Mouse (Mus musculus): ENCODE measurements around the gene Ptn. TPM values are rescaled to one million over a fixed set of nuclear protein-coding genes. Genes with fewer than 3 reads are reported as not detected.

Ptn gene
- polyA plus RNA-seq, 1 experiment from 2014 or later = 354 TPM

DNA sequence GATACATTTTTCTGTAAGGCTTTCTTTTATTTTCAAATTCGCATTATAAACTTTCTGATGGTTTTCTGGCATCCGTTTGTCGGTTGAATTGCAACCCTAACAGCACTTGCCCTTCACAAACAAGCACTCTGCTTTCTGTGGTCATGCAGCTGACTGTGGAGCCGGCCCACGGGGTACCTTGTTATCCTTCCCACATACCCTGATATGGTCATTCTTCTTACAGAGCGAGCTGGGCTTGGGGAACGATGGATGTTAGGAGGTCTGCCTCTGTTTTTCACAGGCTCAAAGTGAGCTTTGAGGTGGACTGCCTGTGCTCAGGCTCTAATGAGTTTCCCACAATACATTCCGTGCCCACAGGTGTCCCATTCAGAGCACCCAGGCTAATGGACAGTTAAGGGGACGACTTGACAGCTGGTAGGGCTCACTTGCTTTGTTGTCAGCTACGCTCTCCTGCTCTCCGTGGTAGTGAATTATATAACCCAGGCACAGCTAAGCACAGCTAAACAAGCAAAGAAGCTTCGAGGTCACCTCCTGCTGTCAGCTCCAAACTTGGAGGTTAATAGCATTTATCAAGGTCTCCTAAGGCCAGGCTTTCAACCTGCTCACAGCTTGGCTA, 21.3 kb downstream of the Ptn start:
- no peaks in the 10 kb centered on the region for H3K36me3 ChIP-seq
- WGBS = 42% methylated on average over 12 of the region's 12 CpGs
- peaks cover 23% of the 10 kb centered on the region for H3K4me1 ChIP-seq (replicated peaks)
- no peaks in the 10 kb centered on the region for H3K27me3 ChIP-seq
- no peak overlapping the region for H3K27ac ChIP-seq
- no peak for ATAC-seq (replicated peaks; ENCODE audit: insufficient number of reproducible peaks, insufficient read depth, low FRiP score, low read depth)
- H3K9ac ChIP-seq = no peak overlapping the region
- H3K9me3 ChIP-seq (replicated peaks) = no peaks in the 10 kb centered on the region
- H3K4me3 ChIP-seq = no peak overlapping the region
- H3K4me2 ChIP-seq = 0 out of 2 replicates have a peak overlapping the region, but pooled peaks have one; percentile 4

GRCm38 (mm10) chr6:36784682-36785208, 25.3 kb downstream of the Ptn start:
- H3K27me3 ChIP-seq = no peaks in the 10 kb centered on the region
- no peak overlapping the region for H3K4me3 ChIP-seq
- WGBS = 46% methylated on average over 3 of the region's 3 CpGs
- H3K36me3 ChIP-seq = no peaks in the 10 kb centered on the region
- no peak overlapping the region for H3K4me2 ChIP-seq
- H3K9me3 ChIP-seq (replicated peaks) = no peaks in the 10 kb centered on the region
- ATAC-seq (replicated peaks; ENCODE audit: insufficient number of reproducible peaks, insufficient read depth, low FRiP score, low read depth) = no peak
- no peak overlapping the region for H3K9ac ChIP-seq
- peaks cover 37% of the 10 kb centered on the region for H3K4me1 ChIP-seq (replicated peaks)
- H3K27ac ChIP-seq = no peak overlapping the region

GRCm38 (mm10) chr6:36782481-36782880, 27.5 kb downstream of the Ptn start:
- WGBS = 48% methylated on average over 4 of the region's 4 CpGs
- Histone ChIP-seq H3K27ac (no peak overlapping the region), H3K4me3 (no peak overlapping the region), H3K9ac (no peak overlapping the region), H3K27me3 (no peaks in the 10 kb centered on the region), H3K36me3 (no peaks in the 10 kb centered on the region), H3K4me2 (no peak overlapping the region), H3K4me1 (replicated peaks) (peaks cover 35% of the 10 kb centered on the region), H3K9me3 (replicated peaks) (no peaks in the 10 kb centered on the region)
- no peak for ATAC-seq (replicated peaks; ENCODE audit: insufficient number of reproducible peaks, insufficient read depth, low FRiP score, low read depth)

- H3K27ac ChIP-seq = peak overlapping the region; percentile 29
- peaks cover 27% of the 10 kb centered on the region for H3K4me1 ChIP-seq (replicated peaks)
- no peak overlapping the region for H3K4me3 ChIP-seq
- H3K4me2 ChIP-seq = no peak overlapping the region
- 56% methylated on average over 7 of the region's 7 CpGs for WGBS
- no peaks in the 10 kb centered on the region for H3K36me3 ChIP-seq
- no peaks in the 10 kb centered on the region for H3K27me3 ChIP-seq
- no peaks in the 10 kb centered on the region for H3K9me3 ChIP-seq (replicated peaks)
- H3K9ac ChIP-seq = no peak overlapping the region
- no peak for ATAC-seq (replicated peaks; ENCODE audit: insufficient number of reproducible peaks, insufficient read depth, low FRiP score, low read depth)
Observed at GRCm38 (mm10) chr6:36777567-36778337, 32.3 kb downstream of the Ptn start.

DNA sequence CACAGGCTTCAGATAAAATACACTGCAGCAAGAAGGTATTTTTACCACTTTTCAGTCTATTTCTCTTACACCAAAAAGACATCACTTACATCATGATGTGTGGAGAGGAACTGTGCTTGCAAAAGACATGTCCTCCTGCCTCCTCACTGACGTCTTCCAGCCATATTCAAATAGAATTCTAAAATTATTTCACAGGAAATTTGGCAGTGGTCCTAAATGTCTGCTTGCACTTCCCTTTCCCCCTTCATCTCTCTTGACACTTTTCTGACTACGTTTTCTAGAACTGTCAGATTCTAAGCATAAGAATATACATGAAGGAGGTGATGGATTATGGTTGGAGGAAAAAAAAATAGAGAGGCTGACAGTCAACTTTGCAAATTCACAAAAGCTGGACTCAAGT, 33.0 kb downstream of the Ptn start:
- peak overlapping the region; percentile 29; the same call in 1 of the 2 replicates for H3K27ac ChIP-seq
- no peaks in the 10 kb centered on the region for H3K9me3 ChIP-seq (replicated peaks)
- peaks cover 21% of the 10 kb centered on the region for H3K4me1 ChIP-seq (replicated peaks)
- H3K36me3 ChIP-seq = no peaks in the 10 kb centered on the region
- H3K4me3 ChIP-seq = no peak overlapping the region
- H3K4me2 ChIP-seq = no peak overlapping the region
- no peak for ATAC-seq (replicated peaks; ENCODE audit: insufficient number of reproducible peaks, insufficient read depth, low FRiP score, low read depth)
- WGBS = 13% methylated on average over 2 of the region's 2 CpGs
- no peaks in the 10 kb centered on the region for H3K27me3 ChIP-seq
- no peak overlapping the region for H3K9ac ChIP-seq

DNA sequence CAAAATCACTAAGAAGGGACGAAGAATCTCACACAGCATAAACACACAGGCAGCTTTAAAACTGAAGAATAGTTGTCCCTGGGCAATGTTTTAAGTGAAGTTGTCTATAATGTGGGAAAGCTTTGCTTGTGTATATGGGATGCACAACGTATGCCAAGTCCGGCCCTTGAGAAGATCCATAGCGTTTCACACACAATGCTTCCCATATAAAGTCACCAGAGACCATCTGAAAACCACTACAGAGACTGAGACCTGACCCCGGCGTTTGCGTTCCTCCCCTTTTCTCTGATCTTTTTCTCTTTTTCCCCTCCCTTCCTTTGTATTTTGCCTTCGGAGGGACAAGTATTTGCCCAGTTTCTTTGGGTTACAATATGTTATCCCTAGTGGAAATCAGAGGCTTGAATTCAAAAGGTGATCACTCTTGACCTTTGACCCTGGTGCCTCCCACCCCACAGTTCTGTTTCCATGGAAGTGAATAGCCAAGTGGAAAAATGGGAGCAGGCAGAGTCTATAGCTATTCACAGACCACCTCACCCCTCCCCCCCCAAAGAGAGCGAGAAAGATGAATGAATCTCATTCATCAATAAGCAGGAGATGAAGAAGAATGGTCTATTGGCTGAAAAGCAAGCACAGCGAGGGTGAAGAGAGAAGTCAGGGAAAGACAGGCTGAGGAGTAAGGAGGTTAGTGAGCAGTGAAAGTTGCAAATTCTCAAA, 34.2 kb downstream of the Ptn start:
- ATAC-seq (replicated peaks; ENCODE audit: insufficient number of reproducible peaks, insufficient read depth, low FRiP score, low read depth) = no peak
- 83% methylated on average over 10 of the region's 10 CpGs for WGBS
- Histone ChIP-seq H3K4me1 (replicated peaks) (peaks cover 23% of the 10 kb centered on the region), H3K36me3 (no peaks in the 10 kb centered on the region), H3K27ac (no peak overlapping the region), H3K27me3 (no peaks in the 10 kb centered on the region), H3K4me2 (no peak overlapping the region), H3K4me3 (no peak overlapping the region), H3K9ac (no peak overlapping the region), H3K9me3 (replicated peaks) (no peaks in the 10 kb centered on the region)

DNA sequence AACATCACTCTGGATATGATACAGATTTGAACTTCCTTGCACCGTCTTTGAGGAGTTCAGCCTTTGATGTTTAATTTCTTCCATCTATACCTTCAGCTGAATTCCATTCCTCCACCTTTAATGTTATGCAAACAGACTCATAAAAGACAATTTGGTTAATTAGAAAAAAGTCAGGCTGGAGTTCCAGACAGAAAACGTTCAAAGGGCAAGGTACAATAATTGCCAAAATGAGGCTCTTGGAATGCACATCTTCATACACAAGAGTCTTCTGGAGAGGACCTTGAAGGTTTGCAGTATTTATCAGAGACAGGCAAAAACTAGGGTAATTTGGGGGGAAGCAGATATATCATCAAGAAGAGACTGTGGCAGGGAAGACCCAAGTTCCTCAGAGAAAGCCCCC, 37.5 kb downstream of the Ptn start:
- H3K9ac ChIP-seq = no peak overlapping the region
- no peak overlapping the region for H3K4me2 ChIP-seq
- peaks cover 11% of the 10 kb centered on the region for H3K4me1 ChIP-seq (replicated peaks)
- no peak overlapping the region for H3K4me3 ChIP-seq
- ATAC-seq (replicated peaks; ENCODE audit: insufficient number of reproducible peaks, insufficient read depth, low FRiP score, low read depth) = no peak
- WGBS = 77% methylated on average over 2 of the region's 2 CpGs
- H3K27ac ChIP-seq = no peak overlapping the region
- no peaks in the 10 kb centered on the region for H3K9me3 ChIP-seq (replicated peaks)
- no peaks in the 10 kb centered on the region for H3K27me3 ChIP-seq
- H3K36me3 ChIP-seq = no peaks in the 10 kb centered on the region

- Histone ChIP-seq H3K27ac (no peak overlapping the region), H3K27me3 (no peaks in the 10 kb centered on the region), H3K9ac (no peak overlapping the region), H3K4me1 (replicated peaks) (peaks cover 4% of the 10 kb centered on the region; the same call in 1 of the 2 replicates), H3K9me3 (replicated peaks) (no peaks in the 10 kb centered on the region), H3K36me3 (no peaks in the 10 kb centered on the region), H3K4me2 (no peak overlapping the region), H3K4me3 (no peak overlapping the region)
- WGBS = 70% methylated on average over 3 of the region's 3 CpGs
- no peak for ATAC-seq (replicated peaks; ENCODE audit: insufficient number of reproducible peaks, insufficient read depth, low FRiP score, low read depth)
Observed at GRCm38 (mm10) chr6:36769012-36769411, 41.0 kb downstream of the Ptn start.

GRCm38 (mm10) chr6:36766941-36767340, 43.1 kb downstream of the Ptn start:
- Histone ChIP-seq H3K4me2 (no peak overlapping the region), H3K4me1 (replicated peaks) (peaks cover 4% of the 10 kb centered on the region; the same call in 1 of the 2 replicates), H3K27ac (no peak overlapping the region), H3K27me3 (no peaks in the 10 kb centered on the region), H3K4me3 (no peak overlapping the region), H3K9ac (no peak overlapping the region), H3K36me3 (no peaks in the 10 kb centered on the region), H3K9me3 (replicated peaks) (no peaks in the 10 kb centered on the region)
- no peak for ATAC-seq (replicated peaks; ENCODE audit: insufficient number of reproducible peaks, insufficient read depth, low FRiP score, low read depth)
- WGBS = 91% methylated on average over 3 of the region's 3 CpGs

DNA sequence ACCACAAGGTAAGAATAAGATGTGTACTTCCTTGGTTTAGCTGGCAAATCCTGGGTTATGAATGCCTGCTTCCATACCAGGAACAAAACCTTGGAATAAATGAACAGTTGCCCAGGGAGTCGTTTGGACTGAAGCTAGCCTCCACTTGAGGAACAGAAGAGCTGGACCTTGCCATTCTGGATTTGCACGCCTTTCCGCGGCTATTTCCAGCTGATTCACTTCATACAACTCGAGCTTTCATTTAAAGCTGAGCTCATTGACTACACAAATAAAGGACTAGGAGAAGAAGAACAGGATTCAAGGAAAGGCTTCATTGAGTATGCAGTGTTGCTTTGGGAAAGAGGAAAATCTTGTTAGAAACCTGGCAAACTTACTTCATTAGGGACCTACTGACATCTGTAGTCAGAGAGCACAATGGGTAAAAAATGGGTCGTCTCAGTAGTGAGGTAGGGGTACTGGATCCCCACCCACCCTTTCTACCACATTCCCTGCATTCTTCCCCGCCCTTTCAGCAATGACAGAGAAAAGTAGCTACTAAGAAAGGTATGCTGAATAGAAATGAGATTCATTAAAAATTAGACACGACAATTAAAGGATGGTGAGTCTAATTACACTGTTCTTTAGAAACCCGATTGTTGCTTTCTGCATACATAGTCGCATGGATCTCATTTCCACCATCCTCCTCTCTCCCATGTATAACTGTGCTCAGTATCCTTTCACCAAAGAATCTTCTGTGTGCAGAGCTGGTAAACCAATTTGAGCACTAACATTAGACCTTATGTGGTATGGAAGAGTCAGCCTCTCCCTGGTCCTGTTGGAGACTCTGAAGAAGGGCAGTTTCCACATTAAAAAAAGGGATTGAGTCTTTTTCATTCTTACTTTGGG, 54.8 kb downstream of the Ptn start:
- no peak for ATAC-seq (replicated peaks; ENCODE audit: insufficient number of reproducible peaks, insufficient read depth, low FRiP score, low read depth)
- H3K27ac ChIP-seq = no peak overlapping the region
- H3K4me2 ChIP-seq = no peak overlapping the region
- no peaks in the 10 kb centered on the region for H3K4me1 ChIP-seq (replicated peaks)
- 78% methylated on average over 10 of the region's 10 CpGs for WGBS
- H3K27me3 ChIP-seq = no peaks in the 10 kb centered on the region
- H3K9ac ChIP-seq = no peak overlapping the region
- H3K36me3 ChIP-seq = no peaks in the 10 kb centered on the region
- no peaks in the 10 kb centered on the region for H3K9me3 ChIP-seq (replicated peaks)
- H3K4me3 ChIP-seq = no peak overlapping the region

DNA sequence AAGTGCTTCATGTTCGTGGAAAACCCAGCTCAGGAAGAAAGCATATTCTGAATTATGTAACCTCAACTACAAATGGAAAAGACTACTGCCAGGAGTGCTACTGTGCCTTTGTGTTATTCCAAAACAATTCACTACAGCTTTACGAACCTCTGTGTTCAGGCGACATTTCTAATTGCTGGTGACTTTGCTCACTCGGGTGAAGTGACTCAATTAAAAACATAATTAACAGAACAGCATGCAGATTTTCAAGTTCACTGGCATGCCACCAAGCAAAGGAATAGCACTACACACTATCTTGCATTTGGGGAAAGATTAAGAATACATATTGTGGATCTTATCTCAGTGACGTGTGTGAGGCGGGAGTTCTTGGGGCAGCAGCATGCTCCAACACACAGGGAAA, 57.1 kb downstream of the Ptn start:
- ATAC-seq (replicated peaks; ENCODE audit: insufficient number of reproducible peaks, insufficient read depth, low FRiP score, low read depth) = no peak
- Histone ChIP-seq H3K36me3 (no peaks in the 10 kb centered on the region), H3K9me3 (replicated peaks) (no peaks in the 10 kb centered on the region), H3K4me1 (replicated peaks) (no peaks in the 10 kb centered on the region), H3K4me2 (no peak overlapping the region), H3K4me3 (no peak overlapping the region), H3K27ac (no peak overlapping the region), H3K27me3 (no peaks in the 10 kb centered on the region), H3K9ac (no peak overlapping the region)
- WGBS = 60% methylated on average over 6 of the region's 6 CpGs

Measured in heart, embryonic 15.5 days (tissue).